Mouse (Mus musculus) heart, adult 9 months (tissue): ENCODE results near the gene Cmtm6.
A peak's percentile ranks its signal among the peaks of the same experiment; 100 is the strongest.

ENCODE experiments used
- DNase-seq, 2 experiments: peaks; one replicate each; pipeline ENCODE4 v3.0.0; 2022; ENCODE audit warnings: low spot score in 2 of 2

Gene Cmtm6

GRCm38 (mm10) chr9:114771565-114771964 lies 40.6 kb downstream of the Cmtm6 start:
- no peak for DNase-seq

GRCm38 (mm10) chr9:114774629-114775028 lies 43.7 kb downstream of the Cmtm6 start:
- no peak for DNase-seq

GRCm38 (mm10) chr9:114775272-114775671 lies 44.4 kb downstream of the Cmtm6 start:
- peak; percentile 59 for DNase-seq

GRCm38 (mm10) chr9:114776361-114776760 lies 45.4 kb downstream of the Cmtm6 start:
- DNase-seq, result no peak

- DNase-seq, result no peak
These were observed 46.5 kb downstream of the Cmtm6 start for GRCm38 (mm10) chr9:114777178-114778046.

- DNase-seq, result no peak
These were observed 47.1 kb downstream of the Cmtm6 start for GRCm38 (mm10) chr9:114778047-114778390.

GRCm38 (mm10) chr9:114778877-114779276 lies 48.0 kb downstream of the Cmtm6 start:
- DNase-seq, result no peak

- DNase-seq, result peak in 1 of 2 experiments; percentile 21
These were observed 49.2 kb downstream of the Cmtm6 start for GRCm38 (mm10) chr9:114779984-114780745.

GRCm38 (mm10) chr9:114780746-114781525 lies 50.0 kb downstream of the Cmtm6 start:
- DNase-seq, result peak; percentile 46 to 67

- peak; percentile 85 to 87 for DNase-seq
These were observed 50.8 kb downstream of the Cmtm6 start, which contains the start of gene Cmtm7 for GRCm38 (mm10) chr9:114781526-114782212. Gene Cmtm7, minus strand, starts transcription at chr9:114781856.

- DNase-seq, result no peak
These were observed 54.7 kb downstream of the Cmtm6 start for GRCm38 (mm10) chr9:114785432-114786125.

- DNase-seq, result no peak
These were observed 56.2 kb downstream of the Cmtm6 start for GRCm38 (mm10) chr9:114787134-114787533.

- DNase-seq, result no peak
These were observed 56.8 kb downstream of the Cmtm6 start for GRCm38 (mm10) chr9:114787716-114788115.

- DNase-seq, result no peak
These were observed 57.8 kb downstream of the Cmtm6 start for GRCm38 (mm10) chr9:114788697-114789096.

GRCm38 (mm10) chr9:114789557-114789956 lies 58.6 kb downstream of the Cmtm6 start:
- DNase-seq, result no peak

GRCm38 (mm10) chr9:114789989-114790388 lies 59.1 kb downstream of the Cmtm6 start:
- DNase-seq, result no peak

GRCm38 (mm10) chr9:114793764-114794295 lies 62.9 kb downstream of the Cmtm6 start:
- DNase-seq, result no peak

- no peak for DNase-seq
These were observed 63.6 kb downstream of the Cmtm6 start for GRCm38 (mm10) chr9:114794491-114794890.

GRCm38 (mm10) chr9:114796473-114797050 lies 65.6 kb downstream of the Cmtm6 start:
- no peak for DNase-seq
